Mouse (Mus musculus) MN1 (cell line): ENCODE results near the gene Gm4881.
A peak's percentile ranks its signal among the peaks of the same experiment; 100 is the strongest.

Source experiments
- DNase-seq: peaks from one replicate; pipeline ENCODE4 v3.0.0-alpha.2; 2016; ENCODE audit warnings: low spot score

Gene Gm4881

GRCm38 (mm10) chr7:24954450-24954849 lies 10.2 kb upstream of the Gm4881 start:
- peak; percentile 29 for DNase-seq

- DNase-seq, result no peak
Measured at GRCm38 (mm10) chr7:24953966-24954365, 9.7 kb upstream of the Gm4881 start.

- DNase-seq, result peak; percentile 79
Measured at GRCm38 (mm10) chr7:24949958-24950623, 5.8 kb upstream of the Gm4881 start.

- peak; percentile 21 for DNase-seq
Measured at GRCm38 (mm10) chr7:24948774-24949173, 4.5 kb upstream of the Gm4881 start.

GRCm38 (mm10) chr7:24947316-24948048 lies 3.2 kb upstream of the Gm4881 start:
- no peak for DNase-seq

GRCm38 (mm10) chr7:24943641-24944040 lies 653 bp downstream of the Gm4881 start:
- no peak for DNase-seq

- no peak for DNase-seq
Measured at GRCm38 (mm10) chr7:24931651-24932050, 12.6 kb downstream of the Gm4881 start.

- DNase-seq, result no peak
Measured at GRCm38 (mm10) chr7:24930475-24930874, 13.8 kb downstream of the Gm4881 start.

- DNase-seq, result no peak
Measured at GRCm38 (mm10) chr7:24919728-24920127, 24.6 kb downstream of the Gm4881 start.

GRCm38 (mm10) chr7:24918763-24919323 lies 25.5 kb downstream of the Gm4881 start:
- no peak for DNase-seq

GRCm38 (mm10) chr7:24912480-24912879 lies 31.8 kb downstream of the Gm4881 start:
- DNase-seq, result no peak

GRCm38 (mm10) chr7:24907211-24907748 lies 37.0 kb downstream of the Gm4881 start:
- DNase-seq, result no peak

GRCm38 (mm10) chr7:24906551-24906950 lies 37.7 kb downstream of the Gm4881 start:
- peak; percentile 15 for DNase-seq

GRCm38 (mm10) chr7:24904936-24905335 lies 39.4 kb downstream of the Gm4881 start:
- DNase-seq, result peak; percentile 83

- DNase-seq, result peak; percentile 96
Measured at GRCm38 (mm10) chr7:24904070-24904483, 40.2 kb downstream of the Gm4881 start.

GRCm38 (mm10) chr7:24903444-24903825 lies 40.9 kb downstream of the Gm4881 start:
- DNase-seq, result no peak

GRCm38 (mm10) chr7:24902630-24903443 lies 41.5 kb downstream of the Gm4881 start, which contains the start of gene Arhgef1:
TSS of gene Arhgef1 (plus strand) at chr7:24902912.
- peak; percentile 60 for DNase-seq

- DNase-seq, result peak; percentile 35
Measured at GRCm38 (mm10) chr7:24902264-24902629, 42.0 kb downstream of the Gm4881 start.

- peak; percentile 22 for DNase-seq
Measured at GRCm38 (mm10) chr7:24901842-24902241, 42.5 kb downstream of the Gm4881 start.

- DNase-seq, result peak; percentile 19
Measured at GRCm38 (mm10) chr7:24901114-24901513, 43.2 kb downstream of the Gm4881 start.

GRCm38 (mm10) chr7:24897959-24898358 lies 46.3 kb downstream of the Gm4881 start:
- no peak for DNase-seq

GRCm38 (mm10) chr7:24897224-24897623 lies 47.1 kb downstream of the Gm4881 start, which contains the start of gene Cd79a:
TSS of gene Cd79a (plus strand) at chr7:24897381.
- no peak for DNase-seq
